Mouse (Mus musculus) cerebellum, adult 2 months (tissue): ENCODE results near the gene Spata1.

ENCODE experiments used
- CTCF ChIP-seq: fragments of 200-500 bp; IDR thresholded peaks from 2 replicates; pipeline ENCODE4 v1.5.1; 2011; ENCODE audit warnings: low read depth, mild to moderate bottlenecking, control low read depth, low read length, moderate library complexity, borderline replicate concordance; ENCODE audit not compliant: insufficient read depth
- POLR2A ChIP-seq: fragments of 200-500 bp; IDR thresholded peaks from 2 replicates; pipeline ENCODE4 v1.6.1; 2011; ENCODE audit warnings: low read length, control low read depth, borderline replicate concordance; ENCODE audit not compliant: insufficient read depth

- TF ChIP-seq CTCF (no peak), POLR2A (no peak)
These were observed 63.4 kb downstream of the Spata1 start for GRCm38 (mm10) chr3:146436114-146436513.
